In the genomic region with DNA sequence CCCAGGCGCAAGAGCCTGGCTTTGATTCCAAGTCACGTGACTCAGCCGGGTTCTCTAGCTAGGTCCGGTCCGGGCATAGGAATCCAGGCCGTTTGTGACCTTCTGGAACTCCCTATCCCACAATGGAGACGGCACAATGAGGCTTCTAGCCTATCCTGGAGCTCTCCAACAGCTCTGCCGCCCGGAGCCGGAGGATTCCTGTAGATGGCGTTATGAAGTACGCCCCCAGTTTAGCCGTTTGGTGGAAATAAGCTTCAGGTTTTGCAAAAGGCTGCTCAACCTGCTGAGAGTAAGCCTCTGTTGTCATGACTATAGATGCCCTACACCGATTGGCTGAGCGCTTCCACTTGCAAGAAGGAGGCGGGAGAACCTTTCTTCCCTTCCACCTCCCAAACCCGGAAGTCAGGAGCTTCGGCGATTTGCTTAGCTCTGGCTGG, we compare ENCODE assay signal across 8 mouse cellular contexts. TPM values are rescaled to one million over a fixed set of nuclear protein-coding genes. Genes with fewer than 3 reads are reported as not detected.
DNase-seq lines count a peak whose midpoint lies in the region; ATAC-seq and TF ChIP-seq lines count a peak whose summit lies in the region.

A gene (minus strand): TSS at position 252 of the 437 bp plus-strand sequence.

- TF ChIP-seq POLR2A in cortical plate, adult 2 months (IDR thresholded peaks at IDR 0.05; ENCODE audit: extremely low read depth, insufficient read depth, low read length) = peak; percentile 41; the same call in 1 of the 2 replicates

- peak; percentile 94 for ATAC-seq in hindbrain, postnatal 0 days

- no peaks in the 10 kb centered on the region for H3K9me3 ChIP-seq in hindbrain, postnatal 0 days (ENCODE audit: low read length)

- under 1% methylated on average over 19 of the region's 19 CpGs for WGBS in hindbrain, postnatal 0 days

- peak within 1 kb of the TSS; percentile 26 for H3K4me3 ChIP-seq in cortical plate, adult 2 months (ENCODE audit: insufficient read depth, low read length)
- peak within 1 kb of the TSS; percentile 73 for H3K4me3 ChIP-seq in gastrocnemius, adult 2 months
- H3K4me3 ChIP-seq in hindbrain, postnatal 0 days (ENCODE audit: low read length) = peak within 1 kb of the TSS; percentile 33

- no peaks in the 10 kb centered on the region for H3K4me1 ChIP-seq in cortical plate, adult 2 months (ENCODE audit: control insufficient read depth, insufficient read depth, low read length)
- H3K4me1 ChIP-seq in hindbrain, postnatal 0 days (ENCODE audit: insufficient read depth, low read length) = no peaks in the 10 kb centered on the region

- peak; percentile 74 for DNase-seq in adrenal gland, adult 8-10 months
- peak; percentile 56 for DNase-seq in gastrocnemius, adult 2 months
- DNase-seq in hindbrain, postnatal 0 days (ENCODE audit: low spot score) = peak; percentile 88
- peak; percentile 66 to 76 for DNase-seq in left cerebral cortex, adult 18-20 months (ENCODE audit: low spot score in 2 of 2)
- peak; percentile 85 for DNase-seq in lung, postnatal 25 days (ENCODE audit: low spot score)
- peak; percentile 94 for DNase-seq in retina, postnatal 1 day
- no peak for DNase-seq in MN1 (ENCODE audit: low spot score)

- no peak for TF ChIP-seq CTCF in cortical plate, adult 2 months (IDR thresholded peaks at IDR 0.05; ENCODE audit: extremely low read depth, insufficient read depth, low read length)
- TF ChIP-seq CTCF in gastrocnemius, adult 2 months (IDR thresholded peaks at IDR 0.05) = no peak
- TF ChIP-seq CTCF in hindbrain, postnatal 0 days (IDR thresholded peaks at IDR 0.05; ENCODE audit: low read depth) = peak; percentile 41

- no peak within 1 kb of the TSS for H3K27ac ChIP-seq in cortical plate, adult 2 months (ENCODE audit: insufficient read depth, low read length)
- peak within 1 kb of the TSS; percentile 44; the same call in 1 of the 2 replicates for H3K27ac ChIP-seq in gastrocnemius, adult 2 months
- peak within 1 kb of the TSS; percentile 2; the same call in 1 of the 2 replicates for H3K27ac ChIP-seq in hindbrain, postnatal 0 days

- H3K27me3 ChIP-seq in hindbrain, postnatal 0 days (ENCODE audit: insufficient read depth, low read length) = no peaks in the 10 kb centered on the region

- H3K36me3 ChIP-seq in hindbrain, postnatal 0 days (ENCODE audit: insufficient read depth, low read length) = no peaks in the 10 kb centered on the region

- peak within 1 kb of the TSS; percentile 1; the same call in 1 of the 2 replicates for H3K9ac ChIP-seq in hindbrain, postnatal 0 days (replicated peaks; ENCODE audit: low read length)

- intact Hi-C loops in gastrocnemius, adult 2 months (cut with DNase I) = no loop called here

- H3K4me2 ChIP-seq in hindbrain, postnatal 0 days (ENCODE audit: low read depth, low read length) = peak within 1 kb of the TSS; percentile 55

RNA-seq across cellular contexts. Expression of the gene that starts here (rescaled TPM):
- total RNA-seq in adrenal gland, adult 8-10 months (2022) = 1 to 10 TPM in 3 of 4 experiments, under 1 TPM in 1; 0.84 to 2.0 (median 1.1) TPM
- 7.1 and 7.9 TPM in 2 replicates for polyA plus RNA-seq in cortical plate, adult 2 months (2012; rRNA removed)
- total RNA-seq in gastrocnemius, adult 2 months (2021) = not detected
- total RNA-seq in hindbrain, postnatal 0 days (2014; rRNA removed) = 1.8 and 2.4 TPM in 2 replicates
- polyA plus RNA-seq in hindbrain, postnatal 0 days (2015; fragmentation: Nextera tagmentation; extraction: Ambion mirVana) = 1.6 and 2.0 TPM in 2 replicates
- total RNA-seq in left cerebral cortex, adult 18-20 months (2021) = 1 to 10 TPM; 4.9 to 5.5 TPM

Comparison
In these comparisons a context has a peak if more than half of its experiments do, and no peak if none do; other contexts are left out.
1. Peak in DNase-seq, H3K4me3 ChIP-seq and H3K27ac ChIP-seq in gastrocnemius, adult 2 months; RNA of the gene not detected or under 1 TPM.